Mouse (Mus musculus) hindbrain, postnatal 0 days (tissue): ENCODE measurements around the gene Gm2a. TPM values are rescaled to one million over a fixed set of nuclear protein-coding genes. Genes with fewer than 3 reads are reported as not detected.
A peak's percentile ranks its signal among the peaks of the same experiment; 100 is the strongest.

Experiments used
- ATAC-seq: fragments of 200-750 bp; cut with Nextera tagmentation; 2 replicates; pipeline ENCODE4 v1.8.0; 2017; ENCODE audit warnings: mild to moderate bottlenecking, moderate TSS enrichment, moderate library complexity
- DNase-seq: peaks from one replicate; pipeline ENCODE4 v3.0.0-alpha.2; 2015; ENCODE audit warnings: low spot score
- H3K27ac ChIP-seq: fragments of 300-500 bp; sonication (generic); 2 replicates; pipeline ENCODE4 v1.5.1; 2014; ENCODE audit warnings: mild to moderate bottlenecking
- H3K27me3 ChIP-seq: fragments of 300-500 bp; sonication (generic); 2 replicates; pipeline ENCODE4 v1.6.1; 2014; ENCODE audit warnings: low read length, mixed read lengths; ENCODE audit not compliant: insufficient read depth
- H3K36me3 ChIP-seq: fragments of 300-500 bp; sonication (generic); 2 replicates; pipeline ENCODE4 v1.6.1; 2014; ENCODE audit warnings: low read length, mixed read lengths; ENCODE audit not compliant: insufficient read depth
- H3K4me1 ChIP-seq: fragments of 300-500 bp; sonication (generic); 2 replicates; pipeline ENCODE4 v1.6.1; 2014; ENCODE audit warnings: antibody characterized with exemption, low read length, mixed read lengths; ENCODE audit not compliant: insufficient read depth
- H3K4me2 ChIP-seq: fragments of 300-500 bp; sonication (generic); 2 replicates; pipeline ENCODE4 v1.6.1; 2014; ENCODE audit warnings: low read depth, mild to moderate bottlenecking, low read length, moderate library complexity, mixed read lengths
- H3K4me3 ChIP-seq: fragments of 300-500 bp; sonication (generic); 2 replicates; pipeline ENCODE4 v1.5.1; 2014; ENCODE audit warnings: low read length
- H3K9ac ChIP-seq: fragments of 300-500 bp; sonication (generic); replicated peaks from 2 replicates; pipeline ENCODE4 v1.6.1; 2014; ENCODE audit warnings: mild to moderate bottlenecking, low read length, moderate library complexity, mixed read lengths
- H3K9me3 ChIP-seq: fragments of 300-500 bp; sonication (generic); 2 replicates; pipeline ENCODE4 v1.6.1; 2016; ENCODE audit warnings: low read length, mixed read lengths
- CTCF ChIP-seq: IDR thresholded peaks from 2 replicates; pipeline ENCODE4 v1.5.1; 2016; ENCODE audit warnings: antibody characterized with exemption, control low read depth, low read depth
- WGBS: fragments of 180-500 bp; shearing (Covaris S2); extraction: QIAGEN DNeasy Blood & Tissue Kit; methylation state at CpG from one replicate; pipeline ENCODE4 v1.1.7; 2014; 5-methylcytosine and 5-hydroxymethylcytosine counted together
- polyA plus RNA-seq: library from polyadenylated mRNA; unstranded; fragments of >200 nt; fragmentation: Nextera tagmentation; extraction: Ambion mirVana; gene quantifications from 2 replicates; pipeline ENCODE4 v1.2.1, GENCODE M21; 2015
- total RNA-seq: library from RNA; depleted of rRNA; stranded (reverse); fragments of >200 nt; gene quantifications from 2 replicates; pipeline ENCODE4 v1.2.3, GENCODE M21; 2014

Gm2a gene
- total and polyA plus RNA-seq, 2 experiments from 2014 or later: 48.9 to 67.8 TPM

DNA sequence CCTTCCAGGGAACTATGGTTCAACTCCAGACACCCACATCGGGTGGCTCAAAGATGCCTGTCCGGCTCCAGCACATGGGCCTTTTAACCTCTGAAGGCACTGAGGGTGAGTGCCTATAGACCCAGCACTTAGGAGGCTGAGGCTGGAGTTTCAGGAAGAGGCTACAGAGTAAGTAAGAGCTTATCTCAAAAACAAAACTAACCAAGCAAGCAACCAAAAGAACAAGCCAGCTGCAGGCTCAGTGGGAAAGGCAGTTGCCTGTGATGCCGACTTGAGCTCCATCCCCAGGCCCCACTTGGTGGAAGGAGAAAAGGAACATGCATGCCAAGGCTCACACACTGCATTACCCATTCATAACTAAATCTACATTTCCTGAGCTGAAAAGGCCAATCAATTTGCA lies 19.4 kb upstream of the Gm2a start:
- no peaks in the 10 kb centered on the region for H3K27me3 ChIP-seq
- 55% methylated on average over 3 of the region's 3 CpGs for WGBS
- H3K4me3 ChIP-seq: no peak overlapping the region

DNA sequence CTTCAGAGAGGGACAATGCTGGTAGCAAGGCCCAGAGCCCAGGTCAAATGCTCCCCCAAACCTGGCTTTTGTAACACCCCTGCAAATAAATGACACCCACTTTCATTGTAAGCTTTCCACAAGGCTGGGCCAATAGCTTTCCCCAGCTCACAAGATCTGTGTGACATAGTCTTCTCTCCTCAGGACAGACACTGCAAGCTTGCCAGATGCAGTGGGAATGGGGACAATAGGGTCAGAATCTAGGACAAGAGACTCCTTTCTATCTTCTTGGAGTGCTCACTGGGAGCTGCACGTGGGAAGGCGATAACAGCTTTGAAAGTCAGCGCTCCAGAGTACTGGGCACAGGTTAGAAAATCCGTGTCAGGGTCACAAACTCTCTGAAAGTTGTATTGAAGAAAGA lies 18.7 kb upstream of the Gm2a start:
- no peak overlapping the region for H3K4me2 ChIP-seq
- TF ChIP-seq CTCF: no peak
- H3K9ac ChIP-seq: no peak overlapping the region
- H3K27me3 ChIP-seq: no peaks in the 10 kb centered on the region
- no peaks in the 10 kb centered on the region for H3K9me3 ChIP-seq
- no peaks in the 10 kb centered on the region for H3K36me3 ChIP-seq
- H3K4me3 ChIP-seq: no peak overlapping the region
- no peak overlapping the region for H3K27ac ChIP-seq
- DNase-seq (no peak), ATAC-seq (no peak)
- WGBS: 53% methylated on average over 4 of the region's 4 CpGs
- H3K4me1 ChIP-seq: 0 out of 2 replicates have a peak, but pooled peaks cover 4% of the 10 kb centered on the region

More for the DNA sequence above, 19.4 kb upstream of the Gm2a start:
- Histone ChIP-seq H3K36me3 (no peaks in the 10 kb centered on the region), H3K9ac (no peak overlapping the region), H3K4me1 (0 out of 2 replicates have a peak, but pooled peaks cover 4% of the 10 kb centered on the region), H3K9me3 (no peaks in the 10 kb centered on the region), H3K4me2 (peak overlapping the region; percentile 86), H3K27ac (no peak overlapping the region)
- DNase-seq (no peak), ATAC-seq (no peak)
- TF ChIP-seq CTCF: no peak

DNA sequence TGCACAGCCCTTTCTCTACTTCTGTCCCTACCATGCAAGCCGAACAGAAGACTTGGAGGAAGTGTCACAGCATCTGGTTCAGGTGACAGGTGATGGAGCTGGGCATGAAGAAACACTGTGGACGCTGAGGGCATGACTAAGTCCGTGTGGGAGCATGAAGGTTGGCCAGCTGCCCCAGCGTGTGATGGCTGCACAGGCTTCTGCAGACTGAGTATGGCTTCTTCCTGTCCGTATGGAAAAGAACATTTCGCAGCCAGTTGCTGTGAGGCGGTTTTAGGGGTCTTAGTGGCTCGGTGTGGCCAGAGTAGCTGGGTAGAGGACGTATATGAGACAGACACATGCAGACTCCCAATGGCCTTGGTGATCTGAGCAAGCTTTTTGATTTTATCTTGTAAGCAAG lies 16.7 kb upstream of the Gm2a start:
- H3K27ac ChIP-seq: no peak overlapping the region
- H3K9me3 ChIP-seq: no peaks in the 10 kb centered on the region
- no peak for TF ChIP-seq CTCF
- H3K4me3 ChIP-seq: no peak overlapping the region
- H3K4me1 ChIP-seq: no peaks in the 10 kb centered on the region
- ATAC-seq (no peak), DNase-seq (no peak)
- H3K4me2 ChIP-seq: no peak overlapping the region
- no peaks in the 10 kb centered on the region for H3K27me3 ChIP-seq
- H3K9ac ChIP-seq: no peak overlapping the region
- 94% methylated on average over 9 of the region's 9 CpGs for WGBS
- H3K36me3 ChIP-seq: no peaks in the 10 kb centered on the region

DNA sequence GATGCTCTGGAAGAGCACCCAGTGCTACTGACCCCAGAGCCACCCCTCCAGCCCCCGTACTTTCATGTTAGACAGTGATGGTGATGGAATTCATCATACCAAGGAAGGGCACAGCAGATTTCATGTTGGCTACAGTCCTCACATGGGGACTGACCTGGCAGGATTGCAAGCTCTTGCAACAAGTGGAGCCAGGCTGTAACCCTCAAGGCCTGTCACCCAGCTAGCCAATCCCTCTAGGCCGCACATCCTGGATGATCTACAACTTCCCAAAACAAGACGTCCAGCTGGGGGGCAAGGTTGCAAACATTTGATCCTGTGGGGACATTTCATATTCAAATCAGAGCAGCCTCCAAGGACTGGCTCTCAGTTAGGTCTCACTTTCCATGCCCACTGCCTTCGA lies 13.3 kb upstream of the Gm2a start:
- TF ChIP-seq CTCF: no peak
- 84% methylated on average over 4 of the region's 4 CpGs for WGBS
- H3K9ac ChIP-seq: no peak overlapping the region
- no peak overlapping the region for H3K27ac ChIP-seq
- no peaks in the 10 kb centered on the region for H3K9me3 ChIP-seq
- H3K36me3 ChIP-seq: no peaks in the 10 kb centered on the region
- DNase-seq: no peak
- H3K27me3 ChIP-seq: no peaks in the 10 kb centered on the region
- H3K4me2 ChIP-seq: no peak overlapping the region
- no peak for ATAC-seq
- no peak overlapping the region for H3K4me3 ChIP-seq
- no peaks in the 10 kb centered on the region for H3K4me1 ChIP-seq

DNA sequence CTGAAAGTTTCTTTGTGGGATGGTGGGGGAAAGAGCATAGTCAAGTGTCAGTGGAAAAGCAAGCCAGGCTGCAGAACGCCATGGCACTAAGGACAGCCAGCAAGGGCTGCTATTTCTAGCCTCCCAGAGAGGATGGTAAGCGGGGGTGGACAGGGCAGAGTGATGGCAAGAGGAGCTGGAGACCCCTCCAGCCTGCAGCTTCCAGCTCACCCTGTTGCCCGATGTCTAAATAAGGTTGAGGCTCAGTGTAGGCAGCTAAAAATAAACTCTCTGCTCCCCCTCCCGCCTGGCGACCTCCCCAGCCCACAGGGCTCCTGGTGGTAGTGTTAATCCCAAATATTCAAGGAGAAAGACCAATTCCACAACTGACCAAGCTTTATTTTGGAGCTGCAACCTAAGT lies 12.5 kb upstream of the Gm2a start:
- Histone ChIP-seq H3K9ac (no peak overlapping the region), H3K27me3 (no peaks in the 10 kb centered on the region), H3K27ac (no peak overlapping the region), H3K9me3 (no peaks in the 10 kb centered on the region), H3K36me3 (no peaks in the 10 kb centered on the region), H3K4me2 (no peak overlapping the region), H3K4me3 (no peak overlapping the region), H3K4me1 (no peaks in the 10 kb centered on the region)
- ATAC-seq: no peak
- DNase-seq: no peak
- WGBS: 58% methylated on average over 5 of the region's 5 CpGs
- no peak for TF ChIP-seq CTCF

DNA sequence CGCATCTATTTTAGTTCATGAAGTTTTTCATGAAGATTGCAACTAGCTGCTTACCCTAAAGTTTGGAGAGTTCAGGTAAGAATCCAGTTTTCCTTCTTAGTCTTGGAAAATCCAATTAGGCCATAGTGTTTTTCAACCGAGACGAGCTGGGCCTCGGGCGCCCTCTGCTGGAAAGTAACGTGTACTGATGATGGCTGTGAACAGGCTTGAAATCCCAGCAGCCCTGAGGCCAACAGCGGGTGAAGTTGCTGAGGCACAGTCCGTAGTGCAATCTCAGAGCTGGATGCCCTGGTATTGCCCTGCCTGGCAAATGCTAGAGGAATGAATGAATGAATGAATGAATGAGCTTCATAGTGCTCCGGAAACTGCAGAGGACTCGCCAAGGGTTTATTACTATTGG lies 10.9 kb upstream of the Gm2a start:
- Histone ChIP-seq H3K36me3 (no peaks in the 10 kb centered on the region), H3K27me3 (no peaks in the 10 kb centered on the region), H3K4me2 (no peak overlapping the region), H3K27ac (no peak overlapping the region), H3K4me1 (no peaks in the 10 kb centered on the region), H3K4me3 (no peak overlapping the region), H3K9ac (no peak overlapping the region), H3K9me3 (no peaks in the 10 kb centered on the region)
- peak; percentile 88 for DNase-seq
- 0 out of 2 replicates have a peak, but pooled peaks have one; percentile 40 for ATAC-seq
- WGBS: 6% methylated on average over 10 of the region's 10 CpGs
- TF ChIP-seq CTCF: peak; percentile 94

DNA sequence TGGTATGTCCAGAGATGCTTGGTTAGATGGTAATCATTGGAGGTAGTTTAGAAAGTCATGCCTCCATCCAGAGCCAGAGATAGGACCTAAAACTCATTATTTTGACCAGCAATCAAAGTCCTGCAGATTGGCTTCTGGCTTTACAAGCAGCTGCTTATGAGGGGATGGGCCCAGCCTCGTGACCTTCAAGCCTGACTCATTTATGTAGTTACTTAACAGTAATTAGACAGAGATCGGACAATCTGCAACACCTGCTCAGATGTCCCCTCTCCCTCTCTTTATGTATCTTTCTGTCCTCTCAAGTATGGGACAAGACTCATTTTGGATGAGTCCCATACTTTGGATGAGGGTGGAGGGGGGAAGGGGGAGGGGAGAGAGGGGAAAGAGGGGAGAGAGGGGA lies 8.0 kb upstream of the Gm2a start:
- Histone ChIP-seq H3K4me1 (no peaks in the 10 kb centered on the region), H3K27me3 (no peaks in the 10 kb centered on the region), H3K9me3 (no peaks in the 10 kb centered on the region), H3K4me2 (no peak overlapping the region), H3K27ac (no peak overlapping the region), H3K9ac (no peak overlapping the region), H3K36me3 (no peaks in the 10 kb centered on the region), H3K4me3 (no peak overlapping the region)
- TF ChIP-seq CTCF: no peak
- ATAC-seq: no peak
- no peak for DNase-seq
- WGBS: 86% methylated on average over 2 of the region's 2 CpGs
